Mouse (Mus musculus) adrenal gland, postnatal 25 days (tissue): ENCODE data around the gene Adat1. TPM values are rescaled to one million over a fixed set of nuclear protein-coding genes. Genes with fewer than 3 reads are reported as not detected.
"Not testable (repeated sequence)": the region's sequence is repeated elsewhere in the genome, so short reads cannot be mapped to it uniquely, and the experiment has no call there.

ENCODE experiments used
- DNase-seq: peaks from one replicate; pipeline ENCODE4 v3.0.0; 2021; ENCODE audit warnings: mixed read lengths
- total RNA-seq: library from RNA; stranded (reverse); gene quantifications from 2 replicates; pipeline ENCODE4 v1.2.3, GENCODE M21; 2021

The Adat1 gene
- total RNA-seq, 1 experiment from 2014 or later, result 5.4 TPM

GRCm38 (mm10) chr8:111938076-111938985, 53.8 kb downstream of the Adat1 start:
- not testable (repeated sequence) for DNase-seq

- DNase-seq, result no peak
Measured at GRCm38 (mm10) chr8:111937184-111937583, 54.9 kb downstream of the Adat1 start.

GRCm38 (mm10) chr8:111934201-111934600, 57.9 kb downstream of the Adat1 start:
- no peak for DNase-seq

GRCm38 (mm10) chr8:111933348-111934076, 58.6 kb downstream of the Adat1 start, which contains the start of gene Tmem231:
Tmem231 (minus strand) TSS chr8:111933881.
- DNase-seq, result peak; percentile 89

GRCm38 (mm10) chr8:111932580-111933336, 59.3 kb downstream of the Adat1 start:
- DNase-seq, result peak; percentile 58

- no peak for DNase-seq
Measured at GRCm38 (mm10) chr8:111931721-111932120, 60.4 kb downstream of the Adat1 start.

- DNase-seq, result no peak
Measured at GRCm38 (mm10) chr8:111929648-111930344, 62.3 kb downstream of the Adat1 start.

GRCm38 (mm10) chr8:111924976-111925375, 67.1 kb downstream of the Adat1 start:
- no peak for DNase-seq

GRCm38 (mm10) chr8:111923383-111923804, 68.7 kb downstream of the Adat1 start:
- peak; percentile 60 for DNase-seq

- DNase-seq, result no peak
Measured at GRCm38 (mm10) chr8:111920971-111921370, 71.1 kb downstream of the Adat1 start.

GRCm38 (mm10) chr8:111919663-111920062, 72.4 kb downstream of the Adat1 start:
- DNase-seq, result no peak

Other genes starting within 250 kb of the Adat1 start
- gene Bcar1, start 248.5 kb downstream of the Adat1 start, total RNA-seq, result 64.5 and 70.0 TPM in 2 replicates
- gene Cfdp1, start 138.0 kb downstream of the Adat1 start, total RNA-seq, result 80.4 and 85.9 TPM in 2 replicates
- gene Tmem170, start 115.6 kb downstream of the Adat1 start, total RNA-seq, result 7.0 and 7.6 TPM in 2 replicates
- not detected in 2 replicates for gene Chst5, start 81.9 kb downstream of the Adat1 start, total RNA-seq
- 5.1 and 7.3 TPM in 2 replicates for gene Tmem231, start 58.4 kb downstream of the Adat1 start, total RNA-seq
- gene Gabarapl2, start 51.6 kb downstream of the Adat1 start, total RNA-seq, result 127 and 172 TPM in 2 replicates
- gene Kars, start 19.0 kb upstream of the Adat1 start, total RNA-seq, result 100 and 111 TPM in 2 replicates
- gene Terf2ip, start 19.1 kb upstream of the Adat1 start, total RNA-seq, result 17.6 and 22.6 TPM in 2 replicates
- not detected in 2 replicates for gene Gm6793, start 22.7 kb upstream of the Adat1 start, total RNA-seq